Mouse (Mus musculus): Measurements from ENCODE around the gene Zfp319. TPM values are rescaled to one million over a fixed set of nuclear protein-coding genes. Genes with fewer than 3 reads are reported as not detected.

The Zfp319 gene
- polyA plus RNA-seq, 1 experiment from 2014 or later, result 6.6 TPM

- H3K27me3 ChIP-seq (ENCODE audit: insufficient read depth, low read length), result no peaks in the 10 kb centered on the region
- no peak for DNase-seq (ENCODE audit: low spot score)
- H3K9me3 ChIP-seq (replicated peaks; ENCODE audit: low read length), result no peaks in the 10 kb centered on the region
- no peak for TF ChIP-seq CTCF (IDR thresholded peaks at IDR 0.05; ENCODE audit: low read depth)
- 84% methylated on average over 7 of the region's 7 CpGs for WGBS
- H3K4me2 ChIP-seq (ENCODE audit: low read length), result no peak overlapping the region
- 0 out of 2 replicates have a peak, but pooled peaks cover 7% of the 10 kb centered on the region for H3K4me1 ChIP-seq (replicated peaks; ENCODE audit: insufficient read depth, low read length)
- no peak overlapping the region for H3K4me3 ChIP-seq (replicated peaks; ENCODE audit: low read depth, low read length)
- no peak overlapping the region for H3K27ac ChIP-seq
- no peak for ATAC-seq (replicated peaks; ENCODE audit: low FRiP score, low read depth)
- H3K36me3 ChIP-seq (ENCODE audit: insufficient read depth, low read length), result no peaks in the 10 kb centered on the region
- no peak overlapping the region for H3K9ac ChIP-seq (ENCODE audit: low read depth, low read length)
These were observed 43.7 kb upstream of the Zfp319 start for GRCm38 (mm10) chr8:95375374-95375930.

- Histone ChIP-seq H3K36me3 (ENCODE audit: insufficient read depth, low read length) (no peaks in the 10 kb centered on the region), H3K9ac (ENCODE audit: low read depth, low read length) (no peak overlapping the region), H3K4me1 (replicated peaks; ENCODE audit: insufficient read depth, low read length) (peaks cover 7% of the 10 kb centered on the region; the same call in 1 of the 2 replicates), H3K4me2 (ENCODE audit: low read length) (no peak overlapping the region), H3K27ac (no peak overlapping the region), H3K27me3 (ENCODE audit: insufficient read depth, low read length) (no peaks in the 10 kb centered on the region), H3K4me3 (replicated peaks; ENCODE audit: low read depth, low read length) (no peak overlapping the region), H3K9me3 (replicated peaks; ENCODE audit: low read length) (no peaks in the 10 kb centered on the region)
- ATAC-seq (replicated peaks; ENCODE audit: low FRiP score, low read depth) (no peak), DNase-seq (ENCODE audit: low spot score) (no peak)
- WGBS, result 83% methylated on average over 3 of the region's 3 CpGs
- no peak for TF ChIP-seq CTCF (IDR thresholded peaks at IDR 0.05; ENCODE audit: low read depth)
These were observed 42.7 kb upstream of the Zfp319 start for GRCm38 (mm10) chr8:95374429-95374828.

GRCm38 (mm10) chr8:95373389-95374002, 41.7 kb upstream of the Zfp319 start:
- no peaks in the 10 kb centered on the region for H3K36me3 ChIP-seq (ENCODE audit: insufficient read depth, low read length)
- no peak overlapping the region for H3K4me3 ChIP-seq (replicated peaks; ENCODE audit: low read depth, low read length)
- no peak for ATAC-seq (replicated peaks; ENCODE audit: low FRiP score, low read depth)
- no peak overlapping the region for H3K4me2 ChIP-seq (ENCODE audit: low read length)
- no peaks in the 10 kb centered on the region for H3K27me3 ChIP-seq (ENCODE audit: insufficient read depth, low read length)
- 78% methylated on average over 12 of the region's 12 CpGs for WGBS
- TF ChIP-seq CTCF (IDR thresholded peaks at IDR 0.05; ENCODE audit: low read depth), result no peak
- H3K9ac ChIP-seq (ENCODE audit: low read depth, low read length), result no peak overlapping the region
- H3K4me1 ChIP-seq (replicated peaks; ENCODE audit: insufficient read depth, low read length), result peaks cover 7% of the 10 kb centered on the region; the same call in 1 of the 2 replicates
- no peak for DNase-seq (ENCODE audit: low spot score)
- H3K27ac ChIP-seq, result no peak overlapping the region
- no peaks in the 10 kb centered on the region for H3K9me3 ChIP-seq (replicated peaks; ENCODE audit: low read length)

- Histone ChIP-seq H3K27ac (no peak overlapping the region), H3K4me3 (replicated peaks; ENCODE audit: low read depth, low read length) (0 out of 2 replicates have a peak overlapping the region, but pooled peaks have one; percentile 18), H3K9me3 (replicated peaks; ENCODE audit: low read length) (no peaks in the 10 kb centered on the region), H3K4me2 (ENCODE audit: low read length) (peak overlapping the region; percentile 50), H3K27me3 (ENCODE audit: insufficient read depth, low read length) (no peaks in the 10 kb centered on the region), H3K4me1 (replicated peaks; ENCODE audit: insufficient read depth, low read length) (no peaks in the 10 kb centered on the region; the same call in 1 of the 2 replicates), H3K36me3 (ENCODE audit: insufficient read depth, low read length) (no peaks in the 10 kb centered on the region), H3K9ac (ENCODE audit: low read depth, low read length) (peak overlapping the region; percentile 52; the same call in 1 of the 2 replicates)
- DNase-seq (ENCODE audit: low spot score) (peak; percentile 71), ATAC-seq (replicated peaks; ENCODE audit: low FRiP score, low read depth) (peak; percentile 65)
- WGBS, result 49% methylated on average over 20 of the region's 20 CpGs
- no peak for TF ChIP-seq CTCF (IDR thresholded peaks at IDR 0.05; ENCODE audit: low read depth)
These were observed 38.0 kb upstream of the Zfp319 start for GRCm38 (mm10) chr8:95369581-95370326.

GRCm38 (mm10) chr8:95363849-95364248, 32.1 kb upstream of the Zfp319 start:
- Histone ChIP-seq H3K36me3 (ENCODE audit: insufficient read depth, low read length) (no peaks in the 10 kb centered on the region), H3K4me1 (replicated peaks; ENCODE audit: insufficient read depth, low read length) (0 out of 2 replicates have a peak, but pooled peaks cover 4% of the 10 kb centered on the region), H3K27me3 (ENCODE audit: insufficient read depth, low read length) (no peaks in the 10 kb centered on the region), H3K9ac (ENCODE audit: low read depth, low read length) (no peak overlapping the region), H3K9me3 (replicated peaks; ENCODE audit: low read length) (no peaks in the 10 kb centered on the region), H3K4me3 (replicated peaks; ENCODE audit: low read depth, low read length) (no peak overlapping the region), H3K4me2 (ENCODE audit: low read length) (no peak overlapping the region), H3K27ac (no peak overlapping the region)
- 92% methylated on average over 2 of the region's 2 CpGs for WGBS
- ATAC-seq (replicated peaks; ENCODE audit: low FRiP score, low read depth) (no peak), DNase-seq (ENCODE audit: low spot score) (no peak)
- TF ChIP-seq CTCF (IDR thresholded peaks at IDR 0.05; ENCODE audit: low read depth), result no peak

- H3K36me3 ChIP-seq (ENCODE audit: insufficient read depth, low read length), result no peaks in the 10 kb centered on the region
- no peaks in the 10 kb centered on the region for H3K27me3 ChIP-seq (ENCODE audit: insufficient read depth, low read length)
- ATAC-seq (replicated peaks; ENCODE audit: low FRiP score, low read depth) (no peak), DNase-seq (ENCODE audit: low spot score) (no peak)
- no peak overlapping the region for H3K9ac ChIP-seq (ENCODE audit: low read depth, low read length)
- 0 out of 2 replicates have a peak, but pooled peaks cover 4% of the 10 kb centered on the region for H3K4me1 ChIP-seq (replicated peaks; ENCODE audit: insufficient read depth, low read length)
- H3K27ac ChIP-seq, result no peak overlapping the region
- 30% methylated on average over 6 of the region's 6 CpGs for WGBS
- H3K4me2 ChIP-seq (ENCODE audit: low read length), result no peak overlapping the region
- H3K4me3 ChIP-seq (replicated peaks; ENCODE audit: low read depth, low read length), result no peak overlapping the region
- no peaks in the 10 kb centered on the region for H3K9me3 ChIP-seq (replicated peaks; ENCODE audit: low read length)
- TF ChIP-seq CTCF (IDR thresholded peaks at IDR 0.05; ENCODE audit: low read depth), result no peak
These were observed 30.5 kb upstream of the Zfp319 start for GRCm38 (mm10) chr8:95362272-95362671.

Data from kidney, postnatal 0 days (tissue).